Mouse (Mus musculus) embryonic stem cell, embryonic (primary cell): ENCODE measurements around the gene Setd7.

ENCODE experiments used
- CTCF ChIA-PET, 4 experiments: fragments of 300-600 bp in 2 of 4; fragments of 350-600 bp in 2 of 4; sonication (Branson Sonifier 250); formaldehyde crosslinking; loops; one replicate each; lab custom pipeline; 2022; ENCODE audit warnings: inconsistent platforms in 2 of 4; lab: Charles Lee
- POLR2A ChIA-PET, 4 experiments: fragments of 300-600 bp in 2 of 4; fragments of 350-600 bp in 2 of 4; sonication (Branson Sonifier 250); formaldehyde crosslinking; loops; one replicate each; lab custom pipeline; 2022; ENCODE audit warnings: antibody characterized with exemption in 4 of 4, inconsistent platforms in 1 of 4; lab: Charles Lee

The Setd7 gene

DNA sequence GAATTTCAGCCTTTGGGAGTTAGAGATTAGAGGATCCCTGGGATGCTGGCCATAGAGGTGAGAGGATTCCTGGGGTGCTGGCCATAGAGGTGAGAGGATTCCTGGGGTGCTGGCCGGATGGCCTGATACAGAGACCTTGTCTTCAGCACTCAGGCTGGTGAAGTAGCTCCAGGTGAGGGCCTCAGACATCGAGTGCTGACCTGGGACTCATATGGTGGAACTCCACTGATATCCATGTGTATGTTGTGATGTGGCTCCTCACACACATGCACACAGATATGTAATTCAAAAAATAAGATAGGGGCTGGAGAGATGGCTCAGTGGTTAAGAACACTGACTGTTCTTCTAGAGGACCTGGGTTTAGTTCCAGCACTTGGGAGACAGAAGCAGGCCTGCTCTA lies 80.8 kb downstream of the Setd7 start:
- CTCF ChIA-PET = interaction anchor here in 3 of 4 experiments (0.6 to 1.8 kb wide), 5 partner anchors 31 to 775 kb away, joined by 3 to 8 read pairs (median 5); no protein-coding TSS in a partner anchor
- POLR2A ChIA-PET = interaction anchor here in 1 of 4 experiments (1.1 kb wide), 1 partner anchor 12 kb away, joined by 3 read pairs; no protein-coding TSS in a partner anchor

DNA sequence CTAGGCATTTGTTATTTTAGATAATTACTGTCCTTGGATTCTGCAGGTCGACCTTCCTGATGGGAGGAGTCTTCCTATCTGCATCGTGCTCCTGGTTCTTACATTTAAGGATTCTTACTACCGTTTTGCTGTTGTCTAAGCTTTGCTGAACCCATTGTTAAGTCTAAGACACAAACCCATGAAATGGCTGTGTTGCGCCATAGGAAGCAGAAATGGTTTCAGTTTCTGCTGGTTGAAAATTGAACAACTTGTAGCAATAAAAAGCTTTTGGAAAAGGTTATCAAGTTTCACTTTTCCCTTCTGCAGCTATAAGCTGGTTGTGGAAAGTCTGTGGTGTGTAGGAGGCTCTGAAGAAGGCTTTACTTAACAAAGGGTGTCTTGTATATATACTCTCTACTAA lies 85.0 kb downstream of the Setd7 start:
- POLR2A ChIA-PET = interaction anchor here in 2 of 4 experiments (0.9 to 2.4 kb wide), 7 partner anchors 8 to 36 kb away, joined by 3 to 8 read pairs (median 5); partner anchors contain the start of gene Rab33b (in 1 of the 2)
- CTCF ChIA-PET = no interaction called here

DNA sequence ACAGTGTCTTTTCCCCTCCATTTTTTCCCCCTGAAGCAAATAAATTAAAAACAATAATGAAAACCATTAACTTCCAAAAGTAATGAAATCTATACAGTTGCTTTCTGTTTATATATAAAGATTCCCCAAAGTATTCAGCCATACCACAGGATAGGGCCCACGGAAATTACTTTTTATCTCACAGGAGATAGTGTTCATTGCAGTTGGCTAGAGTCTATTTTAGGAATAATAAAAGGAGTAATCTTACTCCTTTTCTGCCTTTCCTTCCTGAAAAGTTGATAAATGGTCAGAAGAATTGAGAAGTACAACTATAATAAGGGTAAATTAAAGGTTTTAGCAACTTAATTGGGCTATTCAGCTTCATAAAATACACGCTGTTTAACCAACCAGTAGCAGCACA lies 92.1 kb downstream of the Setd7 start:
- ChIA-PET CTCF (no interaction called here), POLR2A (interaction anchor here in 1 of 4 experiments (1.5 to 2.5 kb wide), 2 partner anchors 10 to 15 kb away, joined by 6 read pairs; partner anchors contain the start of gene Rab33b)
